Mouse (Mus musculus) mature B cell (primary cell): ENCODE data around the gene Trp73.

ENCODE experiments used
- in situ Hi-C: fragments of 300-500 bp; cut with MboI; formaldehyde crosslinking; loops from 2 replicates; pipeline ENCODE4 v1.14.3; 2019

Gene Trp73

GRCm38 (mm10) chr4:154140182-154140212 is at the start of gene Trp73:
TSS of gene Trp73 (minus strand) at chr4:154140208.
- in situ Hi-C loops: no loop called here

- in situ Hi-C loops: no loop called here
These were observed 48.9 kb upstream of the Trp73 start for GRCm38 (mm10) chr4:154188948-154189347.

- in situ Hi-C loops: no loop called here
These were observed 46.1 kb upstream of the Trp73 start for GRCm38 (mm10) chr4:154186002-154186537.

GRCm38 (mm10) chr4:154185001-154185400 is 45.0 kb upstream of the Trp73 start:
- in situ Hi-C loops: no loop called here

- in situ Hi-C loops: no loop called here
These were observed 43.6 kb upstream of the Trp73 start for GRCm38 (mm10) chr4:154183566-154183965.

GRCm38 (mm10) chr4:154181001-154181400 is 41.0 kb upstream of the Trp73 start:
- in situ Hi-C loops: no loop called here

- in situ Hi-C loops: no loop called here
These were observed 37.2 kb upstream of the Trp73 start for GRCm38 (mm10) chr4:154177257-154177656.

- in situ Hi-C loops: no loop called here
These were observed 32.1 kb upstream of the Trp73 start for GRCm38 (mm10) chr4:154171931-154172604.

- in situ Hi-C loops: no loop called here
These were observed 31.3 kb upstream of the Trp73 start for GRCm38 (mm10) chr4:154171151-154171930.

- in situ Hi-C loops: no loop called here
These were observed 30.6 kb upstream of the Trp73 start, which contains the start of gene Megf6 for GRCm38 (mm10) chr4:154170506-154171150. TSS of gene Megf6 (plus strand) at chr4:154170730.

GRCm38 (mm10) chr4:154170021-154170420 is 30.0 kb upstream of the Trp73 start:
- in situ Hi-C loops: no loop called here

- in situ Hi-C loops: no loop called here
These were observed 27.0 kb upstream of the Trp73 start for GRCm38 (mm10) chr4:154167053-154167452.

GRCm38 (mm10) chr4:154163296-154163695 is 23.3 kb upstream of the Trp73 start:
- in situ Hi-C loops: no loop called here

GRCm38 (mm10) chr4:154160538-154161390 is 20.8 kb upstream of the Trp73 start, which contains the start of gene Tprgl:
TSS of gene Tprgl (minus strand) at chr4:154160666.
- in situ Hi-C loops: no loop called here

GRCm38 (mm10) chr4:154159961-154160537 is 20.0 kb upstream of the Trp73 start:
- in situ Hi-C loops: no loop called here

- in situ Hi-C loops: no loop called here
These were observed 19.0 kb upstream of the Trp73 start for GRCm38 (mm10) chr4:154159002-154159401.

- in situ Hi-C loops: no loop called here
These were observed 18.1 kb upstream of the Trp73 start for GRCm38 (mm10) chr4:154157970-154158662.

- in situ Hi-C loops: no loop called here
These were observed 16.0 kb upstream of the Trp73 start for GRCm38 (mm10) chr4:154156050-154156449.

GRCm38 (mm10) chr4:154154104-154154503 is 14.1 kb upstream of the Trp73 start:
- in situ Hi-C loops: no loop called here

GRCm38 (mm10) chr4:154146342-154146741 is 6.3 kb upstream of the Trp73 start:
- in situ Hi-C loops: no loop called here

GRCm38 (mm10) chr4:154144712-154145111 is 4.7 kb upstream of the Trp73 start:
- in situ Hi-C loops: no loop called here
